Mouse (Mus musculus) liver, postnatal 0 days (tissue): ENCODE measurements around the gene Dusp12. TPM values are rescaled to one million over a fixed set of nuclear protein-coding genes. Genes with fewer than 3 reads are reported as not detected.

ENCODE experiments used
- ATAC-seq: fragments of 200-750 bp; cut with Nextera tagmentation; 2 replicates; pipeline ENCODE4 v1.8.0; 2017; ENCODE audit warnings: mild to moderate bottlenecking, moderate library complexity
- DNase-seq: peaks from one replicate; pipeline ENCODE4 v3.0.0-alpha.2; 2016
- H3K27ac ChIP-seq: fragments of 300-500 bp; sonication (generic); 2 replicates; pipeline ENCODE4 v1.5.1; 2014; ENCODE audit warnings: antibody characterized with exemption, moderate library complexity, mild to moderate bottlenecking, low read depth
- H3K27me3 ChIP-seq: fragments of 300-500 bp; sonication (generic); 2 replicates; pipeline ENCODE4 v1.6.1; 2014; ENCODE audit warnings: low read length, control low read depth, mixed read lengths; ENCODE audit not compliant: insufficient read depth
- H3K36me3 ChIP-seq: fragments of 300-500 bp; sonication (generic); replicated peaks from 2 replicates; pipeline ENCODE4 v1.6.1; 2014; ENCODE audit warnings: mild to moderate bottlenecking, control low read depth, low read length, moderate library complexity, mixed read lengths; ENCODE audit not compliant: insufficient read depth
- H3K4me1 ChIP-seq: fragments of 300-500 bp; sonication (generic); 2 replicates; pipeline ENCODE4 v1.6.1; 2014; ENCODE audit warnings: antibody characterized with exemption, mild to moderate bottlenecking, control low read depth; ENCODE audit not compliant: insufficient read depth
- H3K4me2 ChIP-seq: fragments of 300-500 bp; sonication (generic); 2 replicates; pipeline ENCODE4 v1.6.1; 2014; ENCODE audit warnings: low read depth, mild to moderate bottlenecking, low read length, moderate library complexity, mixed read lengths
- H3K4me3 ChIP-seq: fragments of 300-500 bp; sonication (generic); 2 replicates; pipeline ENCODE4 v1.5.1; 2014; ENCODE audit warnings: low read depth, low read length
- H3K9ac ChIP-seq: fragments of 300-500 bp; sonication (generic); replicated peaks from 2 replicates; pipeline ENCODE4 v1.6.1; 2014; ENCODE audit warnings: mild to moderate bottlenecking, moderate library complexity
- H3K9me3 ChIP-seq: fragments of 300-500 bp; sonication (generic); 2 replicates; pipeline ENCODE4 v1.6.1; 2016; ENCODE audit warnings: mild to moderate bottlenecking, control low read depth, low read length, mixed read lengths
- CTCF ChIP-seq: sonication (generic); IDR thresholded peaks from 2 replicates; pipeline ENCODE4 v1.5.1; 2016; ENCODE audit warnings: antibody characterized with exemption, low read depth
- EP300 ChIP-seq: IDR thresholded peaks from 2 replicates; pipeline ENCODE4 v1.6.1; 2016; ENCODE audit warnings: antibody characterized with exemption, low read depth, mild to moderate bottlenecking
- WGBS: fragments of 180-500 bp; shearing (Covaris S2); extraction: QIAGEN DNeasy Blood & Tissue Kit; methylation state at CpG from one replicate; pipeline ENCODE4 v1.1.7; 2014; ENCODE audit not compliant: insufficient replicate concordance; 5-methylcytosine and 5-hydroxymethylcytosine counted together
- polyA plus RNA-seq: library from polyadenylated mRNA; unstranded; fragments of >200 nt; fragmentation: Nextera tagmentation; extraction: Ambion mirVana; gene quantifications from 2 replicates; pipeline ENCODE4 v1.2.1, GENCODE M21; 2015

Gene Dusp12
- polyA plus RNA-seq, 1 experiment from 2014 or later, result 26.1 TPM

DNA sequence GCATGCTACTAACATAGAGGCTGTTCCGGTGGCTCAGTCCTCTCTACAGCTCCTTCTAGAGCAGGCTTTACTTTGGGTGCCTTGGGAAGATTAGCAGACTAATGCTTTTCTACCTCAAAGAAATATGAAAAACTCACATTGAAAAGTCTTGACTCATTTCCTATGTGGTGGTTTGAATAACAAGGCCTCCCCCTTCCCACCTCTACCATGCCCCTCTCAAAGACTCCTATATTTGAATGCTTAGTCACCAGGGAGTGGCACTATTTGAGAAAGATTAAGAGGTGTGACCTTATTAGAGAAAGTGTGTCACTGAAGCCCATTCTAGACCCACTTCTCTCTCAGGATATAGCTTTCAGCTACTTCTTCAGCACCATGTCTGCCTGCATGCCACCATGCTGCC lies 55.6 kb downstream of the Dusp12 start:
- WGBS, result 88% methylated on average over 1 of the region's 1 CpGs
- H3K9me3 ChIP-seq, result no peaks in the 10 kb centered on the region
- no peaks in the 10 kb centered on the region for H3K4me1 ChIP-seq
- no peak overlapping the region for H3K27ac ChIP-seq
- peaks cover 15% of the 10 kb centered on the region; the same call in 1 of the 2 replicates for H3K36me3 ChIP-seq
- no peak for DNase-seq
- H3K27me3 ChIP-seq, result no peaks in the 10 kb centered on the region
- no peak for TF ChIP-seq CTCF
- TF ChIP-seq EP300, result no peak
- H3K4me3 ChIP-seq, result no peak overlapping the region
- ATAC-seq, result no peak
- H3K4me2 ChIP-seq, result no peak overlapping the region
- no peak overlapping the region for H3K9ac ChIP-seq

DNA sequence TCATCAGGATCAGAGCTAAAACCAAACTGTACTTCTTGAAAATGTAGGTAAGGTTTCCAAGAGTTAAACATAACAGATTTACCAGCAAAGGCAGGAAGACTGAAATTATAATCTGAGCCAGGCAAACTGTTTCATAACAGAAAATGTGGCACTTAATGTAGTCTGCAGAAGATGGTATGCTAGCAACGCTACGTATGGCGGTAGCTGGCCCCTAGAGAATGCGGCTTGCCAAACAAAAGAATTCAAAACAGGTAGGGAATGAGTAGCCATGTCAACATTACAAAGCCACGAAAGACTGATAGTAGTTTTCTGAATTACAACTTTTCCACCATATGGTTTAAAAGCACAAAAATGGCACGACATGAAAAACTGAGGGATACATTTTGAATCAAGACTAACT lies 56.0 kb downstream of the Dusp12 start:
- no peaks in the 10 kb centered on the region for H3K9me3 ChIP-seq

More for the DNA sequence above, 56.0 kb downstream of the Dusp12 start:
- H3K4me2 ChIP-seq, result no peak overlapping the region
- H3K36me3 ChIP-seq, result peaks cover 13% of the 10 kb centered on the region; the same call in 1 of the 2 replicates
- WGBS, result 89% methylated on average over 6 of the region's 6 CpGs
- ATAC-seq, result no peak
- no peak overlapping the region for H3K4me3 ChIP-seq
- no peak for DNase-seq
- H3K27ac ChIP-seq, result no peak overlapping the region
- TF ChIP-seq CTCF, result no peak
- no peak for TF ChIP-seq EP300
- H3K27me3 ChIP-seq, result no peaks in the 10 kb centered on the region
- H3K9ac ChIP-seq, result no peak overlapping the region
- H3K4me1 ChIP-seq, result no peaks in the 10 kb centered on the region

Other genes starting within 250 kb of the Dusp12 start
- 2.3 and 2.9 TPM in 2 replicates for gene Olfml2b, start 241.0 kb downstream of the Dusp12 start, polyA plus RNA-seq
- gene Atf6, start 17.8 kb downstream of the Dusp12 start, polyA plus RNA-seq, result 5.0 and 6.0 TPM in 2 replicates
- gene Gm26620, start 475 bp downstream of the Dusp12 start, polyA plus RNA-seq, result 0.97 and 1.7 TPM in 2 replicates
- gene Fcrlb, start 27.4 kb upstream of the Dusp12 start, polyA plus RNA-seq, result 0.36 and 0.41 TPM in 2 replicates
- 9.0 and 10.4 TPM in 2 replicates for gene Fcrla, start 42.0 kb upstream of the Dusp12 start, polyA plus RNA-seq
- 18.0 and 18.7 TPM in 2 replicates for gene Fcgr2b, start 91.0 kb upstream of the Dusp12 start, polyA plus RNA-seq
- 9.4 and 9.7 TPM in 2 replicates for gene Fcgr4, start 133.4 kb upstream of the Dusp12 start, polyA plus RNA-seq
- gene Fcgr3, start 179.4 kb upstream of the Dusp12 start, polyA plus RNA-seq, result 40.3 and 41.8 TPM in 2 replicates
- 0.90 and 1.5 TPM in 2 replicates for gene Cfap126, start 228.4 kb upstream of the Dusp12 start, polyA plus RNA-seq